Mouse (Mus musculus) adrenal gland (tissue): Measurements from ENCODE around the gene Spns2.

ENCODE experiments used
- intact Hi-C: fragments of 180-260 bp; cut with DNase I; formaldehyde crosslinking; loops from one replicate; pipeline ENCODE4 v1.15.1; 2025

Spns2 gene

GRCm38 (mm10) chr11:72501426-72502002 lies 11.8 kb upstream of the Spns2 start:
- intact Hi-C loops: no loop called here

GRCm38 (mm10) chr11:72500139-72500538 lies 10.4 kb upstream of the Spns2 start:
- intact Hi-C loops: no loop called here

DNA sequence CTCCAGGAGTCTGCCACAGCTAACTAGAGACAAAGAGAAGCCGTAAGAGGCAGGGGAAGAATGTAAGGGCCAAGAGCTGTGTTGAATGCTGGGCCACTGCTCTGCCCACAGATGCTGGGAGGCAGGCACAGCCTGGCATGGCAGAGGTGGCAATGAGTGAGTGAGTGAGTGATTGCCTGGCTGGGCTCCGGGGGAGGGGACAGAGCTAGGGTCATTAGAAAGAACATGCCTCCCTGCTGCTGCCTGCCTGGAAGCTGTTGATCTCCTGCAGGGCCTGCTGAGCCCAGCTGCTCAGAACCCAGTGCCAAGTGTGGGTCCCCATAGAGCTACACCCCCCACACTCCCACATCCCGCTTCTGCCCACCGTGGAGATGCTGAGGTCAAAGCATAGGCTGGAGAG lies 7.7 kb upstream of the Spns2 start:
- intact Hi-C loops: no loop called here

DNA sequence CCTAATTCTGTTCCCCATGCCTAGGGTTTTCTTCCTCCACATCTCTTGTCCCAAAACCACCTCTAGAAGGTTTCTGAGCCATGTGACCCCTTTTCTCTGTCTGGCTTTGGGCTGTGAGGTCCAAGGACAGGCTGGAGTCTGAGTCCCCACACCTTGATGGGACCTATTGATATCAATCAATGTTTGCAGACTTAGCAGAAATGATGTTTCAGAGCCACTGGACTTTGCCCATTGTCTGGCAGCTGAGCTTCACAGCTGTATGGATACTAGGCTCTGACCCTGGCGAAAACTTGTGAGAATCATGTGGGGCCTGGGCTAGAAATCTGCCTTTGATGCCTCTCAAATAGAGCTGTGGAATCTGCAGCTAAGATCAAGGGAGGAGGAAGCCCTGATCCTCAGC lies 7.1 kb upstream of the Spns2 start:
- intact Hi-C loops: no loop called here

DNA sequence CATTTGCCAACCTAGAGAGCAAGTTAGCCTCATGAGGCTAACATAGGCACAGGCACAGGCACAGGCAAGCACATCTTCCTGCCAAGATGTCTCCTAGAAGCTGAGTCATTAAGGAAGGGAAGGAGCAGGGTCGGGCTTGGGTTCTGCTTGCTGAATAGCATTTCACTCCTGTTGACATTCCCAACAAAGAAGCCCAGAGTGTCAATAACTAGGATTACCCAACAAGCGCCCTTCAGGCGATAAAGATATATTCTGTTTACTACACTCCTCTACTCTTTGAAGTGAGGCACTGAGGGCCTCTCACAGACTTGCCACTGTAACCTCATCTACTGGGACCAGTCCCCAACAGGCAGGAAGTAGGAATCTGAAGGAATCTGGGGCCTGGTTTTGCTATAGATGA lies 6.4 kb upstream of the Spns2 start:
- intact Hi-C loops: no loop called here

DNA sequence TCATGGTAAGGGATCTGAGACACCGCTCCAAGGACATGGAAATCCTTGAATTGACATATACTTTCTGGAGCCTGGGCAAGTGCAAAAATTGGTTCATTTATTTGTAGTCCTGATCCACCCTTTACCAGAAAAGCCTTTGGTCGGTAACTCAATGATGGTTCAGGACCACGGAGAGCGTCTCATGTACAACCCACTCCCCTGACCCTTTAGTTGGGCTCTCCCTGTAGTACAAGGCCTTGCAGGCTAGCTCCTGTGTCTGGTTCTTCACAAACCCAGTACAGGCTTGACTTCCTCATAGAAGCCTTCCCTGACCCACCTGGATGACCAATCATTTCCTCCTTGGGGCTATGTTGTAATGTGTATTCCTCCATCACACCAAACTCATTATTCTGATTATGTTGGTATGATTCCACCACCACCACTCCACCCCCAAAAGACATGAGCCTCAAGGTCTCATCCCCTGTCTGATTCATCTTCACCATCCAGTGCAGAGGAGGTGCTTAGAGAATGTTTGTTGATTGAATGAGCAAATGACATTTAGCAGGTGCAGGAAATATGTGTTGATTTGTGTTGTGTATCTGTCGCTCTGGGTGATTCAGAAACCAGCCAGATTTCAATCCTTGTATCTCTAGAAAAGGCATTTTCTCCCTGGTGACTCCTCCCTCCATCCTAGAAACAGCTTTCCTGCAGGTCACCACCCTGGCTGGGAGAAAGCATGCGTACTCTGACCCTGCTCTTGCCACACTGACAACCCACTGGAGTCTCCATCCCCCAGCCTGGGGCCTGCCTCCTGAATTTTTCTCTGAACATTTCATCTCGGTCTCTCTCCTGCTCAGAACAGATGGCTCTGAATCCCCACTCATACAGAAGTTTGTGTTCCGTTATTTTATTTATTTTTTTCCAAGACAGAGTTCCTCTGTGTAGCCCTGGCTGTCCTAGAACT lies 4.6 kb upstream of the Spns2 start:
- intact Hi-C loops: no loop called here

GRCm38 (mm10) chr11:72491130-72491960 lies 1.6 kb upstream of the Spns2 start:
- intact Hi-C loops: no loop called here

DNA sequence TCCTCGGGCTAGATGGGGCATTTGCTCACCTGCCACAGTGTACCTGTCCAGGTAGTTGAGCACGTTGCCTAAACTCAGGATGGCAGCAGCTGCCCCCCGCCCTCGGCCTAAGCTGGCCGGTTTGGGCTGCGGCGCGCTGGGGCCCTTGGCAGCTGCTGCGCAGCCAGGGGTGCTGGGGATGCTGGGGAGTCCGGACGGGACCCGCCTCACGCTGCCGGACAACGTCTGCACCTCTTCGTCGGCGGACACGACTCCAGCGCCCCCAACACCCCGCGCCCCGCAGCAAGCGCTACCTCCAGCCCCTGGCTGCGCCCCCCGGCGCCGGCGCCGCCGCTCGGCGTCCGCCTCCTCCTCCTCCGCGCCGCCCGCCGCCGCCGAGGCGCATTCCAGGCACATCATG lies 307 bp downstream of the Spns2 start:
- intact Hi-C loops: loop anchor here (5.0 kb wide), 1 partner anchor 42 kb away; no protein-coding TSS in a partner anchor

DNA sequence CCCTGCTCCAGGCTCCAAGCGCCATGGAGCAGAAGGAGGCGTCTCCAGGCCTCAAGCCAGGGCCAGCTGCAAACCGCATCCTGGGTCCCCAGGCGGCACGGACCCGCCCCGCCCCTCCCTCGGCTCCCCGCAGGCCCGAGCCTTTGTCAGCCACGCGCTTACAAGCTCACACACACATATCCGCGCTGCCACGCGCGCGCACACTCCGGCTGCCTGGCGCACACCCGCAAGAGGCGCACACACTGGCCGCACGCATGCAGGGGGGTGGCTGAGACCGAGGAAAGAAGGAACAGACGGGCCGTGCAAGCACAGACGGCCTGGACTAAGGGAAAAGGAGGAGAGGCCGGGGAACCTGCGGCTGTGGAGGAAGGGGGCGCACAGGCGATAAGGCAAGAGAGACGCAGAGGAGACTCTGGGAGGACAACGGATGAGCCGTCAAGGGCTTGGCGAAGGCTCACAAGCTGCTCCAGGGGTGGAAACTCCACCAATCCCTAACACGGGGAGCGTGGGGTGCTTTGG lies 892 bp downstream of the Spns2 start:
- intact Hi-C loops: loop anchor here (5.0 kb wide), 1 partner anchor 42 kb away; no protein-coding TSS in a partner anchor

GRCm38 (mm10) chr11:72487739-72488138 lies 2.0 kb downstream of the Spns2 start:
- intact Hi-C loops: loop anchor here (5.0 kb wide), 1 partner anchor 40 kb away; no protein-coding TSS in a partner anchor

GRCm38 (mm10) chr11:72487171-72487570 lies 2.5 kb downstream of the Spns2 start:
- intact Hi-C loops: loop anchor here (5.0 kb wide), 1 partner anchor 40 kb away; no protein-coding TSS in a partner anchor

- intact Hi-C loops: loop anchor here (5.0 kb wide), 1 partner anchor 39 kb away; no protein-coding TSS in a partner anchor
These were observed 3.7 kb downstream of the Spns2 start for GRCm38 (mm10) chr11:72485960-72486359.

- intact Hi-C loops: loop anchor here (5.0 kb wide), 1 partner anchor 38 kb away; no protein-coding TSS in a partner anchor
These were observed 4.5 kb downstream of the Spns2 start for GRCm38 (mm10) chr11:72485157-72485556.

- intact Hi-C loops: no loop called here
These were observed 5.2 kb downstream of the Spns2 start for GRCm38 (mm10) chr11:72484549-72484948.

- intact Hi-C loops: no loop called here
These were observed 7.8 kb downstream of the Spns2 start for GRCm38 (mm10) chr11:72481952-72482351.

GRCm38 (mm10) chr11:72481313-72481712 lies 8.4 kb downstream of the Spns2 start:
- intact Hi-C loops: no loop called here

DNA sequence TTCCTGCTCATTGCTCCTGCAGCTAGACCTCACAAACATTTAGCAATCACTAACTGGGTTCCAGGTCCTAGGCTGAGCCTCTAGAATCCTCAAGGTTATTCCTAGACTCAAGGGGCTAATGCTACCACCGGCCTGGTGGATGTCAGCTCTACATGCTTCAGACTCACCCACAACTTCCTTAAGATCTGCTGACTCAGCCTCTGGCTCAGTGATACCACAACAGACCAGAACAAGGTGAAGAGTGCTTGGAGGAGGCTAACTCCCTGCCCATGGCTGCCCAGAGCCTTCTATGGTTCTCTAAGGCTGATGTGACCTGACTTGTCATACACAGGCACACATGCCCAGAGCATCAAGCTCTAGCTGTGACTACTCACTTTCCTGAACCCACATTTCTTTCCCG lies 10.2 kb downstream of the Spns2 start:
- intact Hi-C loops: no loop called here

DNA sequence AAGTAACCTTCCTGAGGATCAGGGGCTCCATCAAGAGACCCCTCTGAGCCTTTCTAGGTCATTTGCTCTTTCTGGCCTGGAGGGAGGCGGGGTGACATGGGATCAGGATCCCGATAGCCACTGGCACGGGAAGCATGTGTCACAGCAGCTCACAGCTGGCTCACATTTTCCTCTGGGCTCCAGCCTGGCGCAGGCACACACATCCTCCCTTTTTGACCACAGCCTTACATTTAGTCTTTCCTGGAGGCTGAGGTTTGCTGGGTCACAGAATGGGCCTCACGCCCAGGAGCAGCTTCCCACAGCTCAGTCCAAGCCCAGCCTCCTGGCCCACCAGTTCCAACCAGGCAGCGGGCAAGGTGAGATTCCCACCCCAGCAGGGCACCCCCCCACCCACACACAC lies 11.5 kb downstream of the Spns2 start:
- intact Hi-C loops: no loop called here

DNA sequence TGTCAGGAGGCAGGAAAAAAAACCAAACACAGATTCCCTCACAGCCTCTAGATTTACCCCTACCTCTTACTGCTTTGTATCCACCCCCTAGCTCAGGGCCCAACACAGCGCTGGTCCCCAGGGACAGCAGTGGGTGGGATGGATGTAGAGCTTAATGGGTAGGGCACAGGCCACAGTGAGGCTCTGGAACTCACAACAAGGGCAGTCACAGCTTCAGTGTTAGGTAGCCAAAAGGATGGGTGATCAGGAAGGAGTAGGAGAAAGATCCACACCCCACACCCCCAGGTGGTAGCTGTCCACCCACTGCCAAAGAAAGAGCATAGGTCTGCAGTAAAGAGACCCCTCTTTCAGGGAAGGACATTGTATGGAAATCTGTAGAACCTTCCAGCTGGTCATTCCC lies 12.1 kb downstream of the Spns2 start:
- intact Hi-C loops: no loop called here

GRCm38 (mm10) chr11:72477182-72477581 lies 12.5 kb downstream of the Spns2 start:
- intact Hi-C loops: no loop called here

DNA sequence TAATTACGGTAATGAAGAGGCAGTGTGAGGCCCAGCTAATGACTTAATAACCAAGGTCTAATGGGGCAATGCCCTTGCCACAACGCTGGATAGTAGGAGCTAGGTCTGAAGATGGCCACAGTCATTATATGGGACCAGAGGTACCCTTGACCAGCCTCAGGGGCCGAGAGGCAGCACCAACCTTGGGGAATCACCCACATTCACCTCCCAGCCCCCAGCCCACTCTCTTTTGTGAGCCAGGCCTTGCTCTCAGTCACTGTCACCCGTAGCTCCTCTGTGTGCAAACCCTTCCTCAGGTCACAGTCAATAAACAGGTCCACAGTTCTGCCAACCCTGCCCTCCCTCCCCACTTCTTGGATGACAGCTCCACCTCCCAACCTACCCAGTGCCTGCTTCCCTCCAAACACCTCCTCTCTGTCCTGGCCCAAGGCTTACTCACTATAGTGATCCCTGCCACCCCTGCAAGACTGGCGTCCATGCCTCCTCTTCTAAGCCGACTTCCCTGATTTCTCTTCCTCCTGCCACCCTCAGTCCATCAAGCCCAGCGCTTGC lies 13.6 kb downstream of the Spns2 start:
- intact Hi-C loops: no loop called here
